Mouse (Mus musculus): ENCODE measurements at regions not wholly inside any gene's neighbourhood (a gene's known extent, or its start where the extent isn't known, plus 50 kb on each side); places are given as distances from the start of the nearest gene placed in this dataset.

DNA sequence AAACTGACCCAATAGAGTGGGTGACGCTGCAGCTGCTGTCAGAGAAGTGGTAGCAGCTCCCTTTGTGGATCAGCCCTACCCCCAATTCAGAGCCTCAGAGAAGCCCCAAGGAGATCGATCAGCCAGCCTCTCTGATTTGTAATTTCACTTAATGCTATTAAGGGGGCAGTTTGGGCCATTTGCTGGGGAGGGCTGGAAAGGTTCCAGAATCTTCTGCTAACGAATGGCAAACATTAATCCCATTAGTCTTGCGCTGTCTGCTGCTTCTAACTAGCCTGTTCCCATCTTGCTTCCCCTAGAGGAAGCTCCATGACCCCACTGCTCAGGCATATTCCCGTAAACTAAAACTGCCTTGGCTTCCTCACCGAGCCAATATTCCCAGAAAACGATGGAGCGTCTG, 59.9 kb upstream of the Lrrn2 start:
- no peak for DNase-seq (ENCODE audit: low spot score in 2 of 2)

DNA sequence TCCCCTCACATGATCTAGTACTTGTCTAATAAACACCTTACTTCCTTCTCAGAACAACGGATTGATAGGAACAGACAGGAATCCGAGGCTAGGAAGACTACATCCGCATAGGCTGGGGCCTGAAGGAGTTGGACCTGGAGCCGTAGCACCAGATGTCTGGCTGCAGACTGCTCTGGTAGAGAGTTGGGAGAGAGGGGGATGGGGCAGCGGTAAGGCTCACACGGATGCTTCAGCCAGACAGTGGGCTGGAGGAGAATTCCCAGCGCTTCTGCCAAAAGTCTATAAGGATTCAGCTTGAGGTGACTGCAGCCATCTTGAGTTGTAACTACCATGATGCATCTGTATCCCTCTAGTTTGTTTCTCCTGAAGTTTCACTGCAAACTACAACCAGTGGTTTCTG, 61.8 kb upstream of the Lrrn2 start:
- peak; percentile 23 to 26 for DNase-seq (ENCODE audit: low spot score in 2 of 2)

- no peak for DNase-seq (ENCODE audit: low spot score in 2 of 2)
Measured at GRCm38 (mm10) chr1:132817366-132817765, 62.7 kb upstream of the Lrrn2 start.

- no peak for DNase-seq (ENCODE audit: low spot score in 2 of 2)
Measured at GRCm38 (mm10) chr1:132805543-132805942, 63.9 kb upstream of the Nfasc start.

GRCm38 (mm10) chr1:132803842-132804241, 62.2 kb upstream of the Nfasc start:
- no peak for DNase-seq (ENCODE audit: low spot score in 2 of 2)

- DNase-seq (ENCODE audit: low spot score in 2 of 2) = peak in 1 of 2 experiments; percentile 30
Measured at GRCm38 (mm10) chr1:132802380-132802779, 60.8 kb upstream of the Nfasc start.

DNA sequence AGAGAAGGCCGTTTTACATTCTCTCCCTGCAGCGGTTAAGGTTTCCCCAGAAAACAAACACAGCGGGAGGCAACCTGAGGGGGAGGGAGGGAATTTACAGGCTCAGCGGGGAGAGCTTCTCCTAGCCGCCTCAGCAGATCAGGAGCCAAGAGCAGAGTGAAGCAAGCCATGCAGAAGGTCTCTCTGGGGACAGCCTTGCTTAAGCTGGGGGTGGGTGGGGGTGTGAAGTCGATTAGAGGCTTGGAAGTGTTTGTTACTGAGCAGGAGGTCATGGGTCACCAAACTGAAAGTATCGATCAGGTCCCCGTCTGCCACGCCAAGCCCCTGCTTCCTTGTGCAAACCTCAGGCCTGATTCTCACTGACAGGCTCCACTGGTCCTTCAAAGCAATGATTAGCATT, 58.7 kb upstream of the Nfasc start:
- DNase-seq (ENCODE audit: low spot score in 2 of 2) = no peak

- no peak for DNase-seq (ENCODE audit: low spot score in 2 of 2)
Measured at GRCm38 (mm10) chr1:132799258-132799657, 57.7 kb upstream of the Nfasc start.

GRCm38 (mm10) chr1:132794462-132794861, 52.9 kb upstream of the Nfasc start:
- no peak for DNase-seq (ENCODE audit: low spot score in 2 of 2)
